Mouse (Mus musculus): ENCODE measurements around the gene Melk. TPM values are rescaled to one million over a fixed set of nuclear protein-coding genes. Genes with fewer than 3 reads are reported as not detected.

Gene Melk
- total RNA-seq (2014; fragmentation: Nextera tagmentation) (9.3 and 12.3 TPM in 2 replicates), total RNA-seq (2017) (25.0 and 31.4 TPM in 2 replicates)

GRCm38 (mm10) chr4:44300781-44301750, at the start of gene Melk:
TSS of gene Melk (plus strand) at chr4:44300876.
- peak; percentile 98 for ATAC-seq (replicated peaks; ENCODE audit: poor library complexity, severe bottlenecking)

- ATAC-seq (replicated peaks; ENCODE audit: poor library complexity, severe bottlenecking), result no peak
These were observed 49.2 kb upstream of the Melk start for GRCm38 (mm10) chr4:44251521-44251920.

GRCm38 (mm10) chr4:44251966-44252916, 48.4 kb upstream of the Melk start:
- no peak for ATAC-seq (replicated peaks; ENCODE audit: poor library complexity, severe bottlenecking)

GRCm38 (mm10) chr4:44253191-44253590, 47.5 kb upstream of the Melk start:
- ATAC-seq (replicated peaks; ENCODE audit: poor library complexity, severe bottlenecking), result no peak

- ATAC-seq (replicated peaks; ENCODE audit: poor library complexity, severe bottlenecking), result no peak
These were observed 46.1 kb upstream of the Melk start for GRCm38 (mm10) chr4:44254579-44254978.

- no peak for ATAC-seq (replicated peaks; ENCODE audit: poor library complexity, severe bottlenecking)
These were observed 41.5 kb upstream of the Melk start for GRCm38 (mm10) chr4:44259126-44259525.

GRCm38 (mm10) chr4:44260244-44260643, 40.4 kb upstream of the Melk start:
- peak; percentile 62 for ATAC-seq (replicated peaks; ENCODE audit: poor library complexity, severe bottlenecking)

- ATAC-seq (replicated peaks; ENCODE audit: poor library complexity, severe bottlenecking), result no peak
These were observed 35.2 kb upstream of the Melk start for GRCm38 (mm10) chr4:44265500-44265899.

- no peak for ATAC-seq (replicated peaks; ENCODE audit: poor library complexity, severe bottlenecking)
These were observed 33.2 kb upstream of the Melk start for GRCm38 (mm10) chr4:44267437-44267836.

- ATAC-seq (replicated peaks; ENCODE audit: poor library complexity, severe bottlenecking), result no peak
These were observed 31.3 kb upstream of the Melk start for GRCm38 (mm10) chr4:44269376-44269817.

GRCm38 (mm10) chr4:44271134-44271533, 29.5 kb upstream of the Melk start:
- no peak for ATAC-seq (replicated peaks; ENCODE audit: poor library complexity, severe bottlenecking)

- no peak; the same call in 1 of the 2 replicates for ATAC-seq (replicated peaks; ENCODE audit: poor library complexity, severe bottlenecking)
These were observed 18.9 kb upstream of the Melk start for GRCm38 (mm10) chr4:44281597-44282265.

- peak; percentile 76 for ATAC-seq (replicated peaks; ENCODE audit: poor library complexity, severe bottlenecking)
These were observed 8.1 kb upstream of the Melk start for GRCm38 (mm10) chr4:44292534-44292933.

GRCm38 (mm10) chr4:44295837-44296236, 4.8 kb upstream of the Melk start:
- no peak for ATAC-seq (replicated peaks; ENCODE audit: poor library complexity, severe bottlenecking)

- no peak for ATAC-seq (replicated peaks; ENCODE audit: poor library complexity, severe bottlenecking)
These were observed 5.9 kb downstream of the Melk start for GRCm38 (mm10) chr4:44306585-44306984.

- ATAC-seq (replicated peaks; ENCODE audit: poor library complexity, severe bottlenecking), result no peak
These were observed 9.8 kb downstream of the Melk start for GRCm38 (mm10) chr4:44310429-44310828.

- ATAC-seq (replicated peaks; ENCODE audit: poor library complexity, severe bottlenecking), result no peak
These were observed 10.2 kb downstream of the Melk start for GRCm38 (mm10) chr4:44310911-44311310.

- ATAC-seq (replicated peaks; ENCODE audit: poor library complexity, severe bottlenecking), result no peak
These were observed 15.7 kb downstream of the Melk start for GRCm38 (mm10) chr4:44316270-44316809.

GRCm38 (mm10) chr4:44320448-44320847, 19.8 kb downstream of the Melk start:
- no peak for ATAC-seq (replicated peaks; ENCODE audit: poor library complexity, severe bottlenecking)

GRCm38 (mm10) chr4:44322124-44322523, 21.4 kb downstream of the Melk start:
- ATAC-seq (replicated peaks; ENCODE audit: poor library complexity, severe bottlenecking), result no peak

Measured in granulocyte monocyte progenitor cell, adult 5-6 weeks (primary cell).